Mouse (Mus musculus) testis, adult 2 months (tissue): ENCODE measurements around the gene Eefsec.

Source experiments
- CTCF ChIP-seq: fragments of 200-500 bp; IDR thresholded peaks from 2 replicates; pipeline ENCODE4 v1.5.1; 2012; ENCODE audit warnings: low read depth, mild to moderate bottlenecking, inconsistent platforms, low read length, moderate library complexity; ENCODE audit not compliant: control insufficient read depth, insufficient read depth, insufficient replicate concordance
- POLR2A ChIP-seq: fragments of 200-500 bp; IDR thresholded peaks from 2 replicates; pipeline ENCODE4 v1.6.1; 2012; ENCODE audit warnings: low read depth, mild to moderate bottlenecking, inconsistent platforms, low read length, moderate library complexity; ENCODE audit not compliant: control insufficient read depth

GRCm38 (mm10) chr6:88259621-88260020 is 186.7 kb downstream of the Eefsec start:
- TF ChIP-seq CTCF (no peak), POLR2A (no peak)
